Mouse (Mus musculus) lung, embryonic 16.5 days (tissue): ENCODE results near the gene 4833439L19Rik. TPM values are rescaled to one million over a fixed set of nuclear protein-coding genes. Genes with fewer than 3 reads are reported as not detected.

Experiments used
- ATAC-seq: fragments of 200-750 bp; cut with Nextera tagmentation; 2 replicates; pipeline ENCODE4 v1.8.0; 2017; ENCODE audit warnings: low read depth, mild to moderate bottlenecking, moderate library complexity
- H3K27ac ChIP-seq: fragments of 300-500 bp; sonication (generic); 2 replicates; pipeline ENCODE4 v1.5.1; 2014; ENCODE audit warnings: mild to moderate bottlenecking, control low read depth, low read length
- H3K27me3 ChIP-seq: fragments of 300-500 bp; sonication (generic); 2 replicates; pipeline ENCODE4 v1.6.1; 2014; ENCODE audit warnings: low read depth, low read length, mixed read lengths; ENCODE audit not compliant: control insufficient read depth, insufficient read depth
- H3K36me3 ChIP-seq: fragments of 300-500 bp; sonication (generic); 2 replicates; pipeline ENCODE4 v1.6.1; 2014; ENCODE audit warnings: low read length; ENCODE audit not compliant: control insufficient read depth, insufficient read depth
- H3K4me1 ChIP-seq: fragments of 300-500 bp; sonication (generic); replicated peaks from 2 replicates; pipeline ENCODE4 v1.6.1; 2014; ENCODE audit warnings: low read length, mixed read lengths; ENCODE audit not compliant: control insufficient read depth, insufficient read depth
- H3K4me2 ChIP-seq: fragments of 300-500 bp; sonication (generic); 2 replicates; pipeline ENCODE4 v1.6.1; 2014; ENCODE audit warnings: low read depth, low read length, control low read depth
- H3K4me3 ChIP-seq: fragments of 300-500 bp; sonication (generic); 2 replicates; pipeline ENCODE4 v1.5.1; 2014; ENCODE audit warnings: mild to moderate bottlenecking, low read length, control low read depth
- H3K9ac ChIP-seq: fragments of 300-500 bp; sonication (generic); 2 replicates; pipeline ENCODE4 v1.6.1; 2014; ENCODE audit warnings: low read length, control low read depth
- H3K9me3 ChIP-seq: fragments of 300-500 bp; sonication (generic); 2 replicates; pipeline ENCODE4 v1.6.1; 2016; ENCODE audit warnings: low read length; ENCODE audit not compliant: control insufficient read depth
- WGBS: fragments of 180-500 bp; shearing (Covaris S2); extraction: QIAGEN DNeasy Blood & Tissue Kit; methylation state at CpG from one replicate; pipeline ENCODE4 v1.1.7; 2014; 5-methylcytosine and 5-hydroxymethylcytosine counted together
- polyA plus RNA-seq: library from polyadenylated mRNA; unstranded; fragments of >200 nt; fragmentation: Nextera tagmentation; extraction: Ambion mirVana; gene quantifications from 2 replicates; pipeline ENCODE4 v1.2.1, GENCODE M21; 2015

Gene 4833439L19Rik
- polyA plus RNA-seq, 1 experiment from 2014 or later = 130 TPM

DNA sequence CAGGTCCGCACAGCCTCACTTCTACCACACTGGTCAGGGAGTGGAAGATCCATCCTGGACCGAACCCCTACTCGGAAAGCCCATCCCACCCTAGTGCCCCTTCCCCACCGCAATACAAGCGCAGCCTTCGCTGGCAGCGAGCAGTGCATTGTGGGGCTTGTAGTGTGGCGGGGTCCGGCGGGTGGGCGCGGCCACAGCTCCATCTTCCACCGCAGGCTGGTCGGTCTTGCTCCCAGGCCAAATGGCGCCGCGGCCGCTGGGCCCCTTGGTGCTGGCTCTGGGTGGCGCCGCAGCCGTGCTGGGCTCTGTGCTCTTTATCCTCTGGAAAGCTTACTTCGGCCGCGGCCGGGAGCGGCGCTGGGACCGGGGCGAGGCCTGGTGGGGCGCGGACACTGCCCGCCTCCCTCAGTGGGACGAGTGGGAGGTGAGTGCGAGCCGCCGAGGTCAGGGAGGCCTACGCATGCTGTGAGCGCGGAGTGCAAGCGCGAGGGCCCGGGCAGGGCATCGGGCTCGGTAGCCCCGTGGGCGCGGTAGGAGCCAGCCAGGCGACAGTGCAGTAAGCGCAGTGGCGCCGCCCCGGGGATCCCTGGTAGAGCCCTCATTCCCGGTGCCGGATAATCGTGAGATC lies 9.7 kb upstream of the 4833439L19Rik start, which contains the start of gene Arl10:
TSS of gene Arl10 (plus strand) at position 162 of the 628 bp plus-strand sequence.
- Histone ChIP-seq H3K4me1 (peaks cover 15% of the 10 kb centered on the region), H3K4me2 (peak within 1 kb of the TSS; percentile 95), H3K27ac (peak within 1 kb of the TSS; percentile 69), H3K36me3 (peaks cover 9% of the 10 kb centered on the region), H3K27me3 (no peaks in the 10 kb centered on the region), H3K9ac (peak within 1 kb of the TSS; percentile 95), H3K9me3 (no peaks in the 10 kb centered on the region), H3K4me3 (peak within 1 kb of the TSS; percentile 87)
- peak; percentile 94 for ATAC-seq
- WGBS = 0% methylated on average over 55 of the region's 55 CpGs

DNA sequence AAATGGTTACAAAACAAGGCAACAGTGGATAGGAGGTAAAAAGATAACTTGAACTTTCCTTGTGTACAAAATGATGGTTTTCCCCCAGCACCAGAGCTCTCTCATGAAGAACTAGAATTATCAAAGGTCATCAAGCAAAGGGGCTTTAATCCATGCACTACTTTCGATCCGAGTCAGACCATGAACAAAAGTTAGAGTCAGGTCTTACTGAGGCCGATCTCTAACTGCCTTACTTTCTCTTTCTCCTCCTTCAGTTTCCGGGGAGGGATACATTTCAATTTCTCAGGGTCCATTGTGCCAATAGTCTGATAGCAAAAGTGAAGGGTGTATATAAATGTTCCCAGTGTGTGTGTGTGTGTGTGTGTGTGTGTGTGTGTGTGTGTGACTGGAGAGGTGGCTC lies 7.4 kb upstream of the 4833439L19Rik start:
- peaks cover 15% of the 10 kb centered on the region for H3K4me1 ChIP-seq
- H3K36me3 ChIP-seq = no peaks in the 10 kb centered on the region
- WGBS = 74% methylated on average over 4 of the region's 4 CpGs
- no peaks in the 10 kb centered on the region for H3K27me3 ChIP-seq
- H3K9ac ChIP-seq = no peak overlapping the region
- H3K27ac ChIP-seq = no peak overlapping the region
- no peak overlapping the region for H3K4me3 ChIP-seq
- H3K9me3 ChIP-seq = no peaks in the 10 kb centered on the region
- ATAC-seq = no peak
- H3K4me2 ChIP-seq = no peak overlapping the region

DNA sequence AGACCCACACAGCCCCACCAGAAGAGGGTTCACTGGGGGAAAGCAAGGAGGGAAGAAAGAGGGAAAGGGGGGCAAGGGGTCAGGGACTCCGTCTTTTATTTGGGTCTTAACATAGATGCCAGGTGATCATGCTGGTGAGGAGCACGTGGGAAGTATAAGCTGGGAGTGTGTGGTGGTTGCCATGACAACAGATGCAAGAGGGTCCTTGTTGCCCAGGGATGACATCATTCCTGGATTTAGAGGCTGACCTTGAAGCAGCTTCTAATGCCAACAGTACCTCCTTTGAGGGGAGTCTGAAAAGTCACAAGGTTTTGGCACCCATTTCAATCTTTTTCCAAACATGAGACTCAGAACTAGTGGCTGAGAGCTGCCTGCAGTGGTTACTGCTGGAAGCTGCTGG lies 6.4 kb upstream of the 4833439L19Rik start:
- H3K4me1 ChIP-seq = peaks cover 12% of the 10 kb centered on the region
- H3K4me3 ChIP-seq = no peak overlapping the region
- 41% methylated on average over 2 of the region's 2 CpGs for WGBS
- ATAC-seq = no peak
- no peak overlapping the region for H3K27ac ChIP-seq
- H3K9me3 ChIP-seq = no peaks in the 10 kb centered on the region
- H3K4me2 ChIP-seq = no peak overlapping the region
- no peaks in the 10 kb centered on the region for H3K27me3 ChIP-seq
- H3K36me3 ChIP-seq = no peaks in the 10 kb centered on the region
- H3K9ac ChIP-seq = no peak overlapping the region

DNA sequence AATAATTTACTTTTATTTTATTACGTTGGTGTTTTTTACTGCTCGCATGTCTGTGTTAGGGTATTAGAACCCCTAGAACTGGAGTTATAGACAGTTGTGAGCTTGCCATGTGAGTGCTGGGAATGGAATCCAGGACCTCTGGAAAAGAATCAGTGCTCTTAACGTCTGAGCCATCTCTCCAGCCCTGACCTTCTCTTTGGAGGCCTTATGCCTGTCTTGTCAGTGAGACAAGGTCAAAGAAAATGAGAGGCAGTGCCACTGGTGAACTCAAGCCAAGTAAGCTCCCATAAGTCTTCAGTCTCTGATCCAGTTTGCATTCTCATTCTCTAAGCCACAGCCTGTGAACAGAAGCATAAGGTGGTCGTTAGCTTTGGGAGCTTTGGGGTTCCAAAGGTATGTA lies 5.5 kb upstream of the 4833439L19Rik start:
- no peak for ATAC-seq
- Histone ChIP-seq H3K9me3 (no peaks in the 10 kb centered on the region), H3K4me3 (no peak overlapping the region), H3K4me2 (no peak overlapping the region), H3K27ac (no peak overlapping the region), H3K36me3 (no peaks in the 10 kb centered on the region), H3K27me3 (no peaks in the 10 kb centered on the region), H3K4me1 (peaks cover 4% of the 10 kb centered on the region; the same call in 1 of the 2 replicates), H3K9ac (no peak overlapping the region)
- 72% methylated on average over 4 of the region's 4 CpGs for WGBS

DNA sequence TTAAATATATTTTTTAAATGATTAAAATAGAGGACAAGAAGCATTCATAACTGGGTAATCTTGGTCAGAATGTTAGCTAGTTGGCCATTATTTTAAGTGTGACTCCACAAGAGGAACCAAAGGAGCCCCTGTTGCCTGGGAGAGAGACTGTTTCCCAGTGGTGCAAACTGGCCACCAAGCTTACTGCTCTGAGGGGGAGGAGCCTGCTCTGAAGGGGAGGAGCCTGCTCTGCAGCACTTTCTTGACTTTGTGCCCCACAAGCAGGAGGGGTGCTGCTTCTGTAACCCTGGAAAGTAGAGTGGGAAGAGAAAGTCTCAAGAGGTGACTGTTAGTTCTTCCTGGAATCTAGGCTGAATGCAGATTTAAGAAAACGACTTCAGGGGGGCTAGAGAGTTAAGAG lies 4.0 kb upstream of the 4833439L19Rik start:
- no peaks in the 10 kb centered on the region for H3K36me3 ChIP-seq
- no peak overlapping the region for H3K27ac ChIP-seq
- no peak overlapping the region for H3K4me2 ChIP-seq
- no peaks in the 10 kb centered on the region for H3K9me3 ChIP-seq
- H3K27me3 ChIP-seq = no peaks in the 10 kb centered on the region
- WGBS = 28% methylated on average over 1 of the region's 1 CpGs
- H3K4me3 ChIP-seq = no peak overlapping the region
- ATAC-seq = no peak
- H3K4me1 ChIP-seq = peaks cover 3% of the 10 kb centered on the region
- H3K9ac ChIP-seq = no peak overlapping the region

DNA sequence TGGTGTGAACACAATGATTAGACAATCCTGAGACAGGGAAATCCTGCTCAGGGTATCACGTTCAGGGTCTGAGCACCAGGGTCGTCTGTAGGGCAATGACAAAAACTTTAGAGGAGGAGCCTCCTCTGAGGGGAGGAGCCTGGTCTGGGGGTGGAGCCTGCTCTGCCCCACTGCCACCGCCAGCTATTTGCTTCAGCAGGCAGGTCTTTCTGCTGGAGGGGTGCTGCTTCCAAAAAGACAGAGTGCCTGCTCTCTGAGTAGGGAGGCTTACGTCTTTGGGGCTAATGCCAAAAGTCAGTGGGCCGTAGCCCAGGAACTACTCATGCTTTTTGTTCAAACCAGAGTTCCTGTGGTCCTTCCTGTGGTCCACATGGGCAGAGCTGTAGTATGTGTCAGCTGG lies 3.1 kb upstream of the 4833439L19Rik start:
- no peak overlapping the region for H3K4me3 ChIP-seq
- H3K27me3 ChIP-seq = no peaks in the 10 kb centered on the region
- H3K27ac ChIP-seq = no peak overlapping the region
- H3K9ac ChIP-seq = no peak overlapping the region
- H3K9me3 ChIP-seq = no peaks in the 10 kb centered on the region
- peaks cover 8% of the 10 kb centered on the region for H3K4me1 ChIP-seq
- no peaks in the 10 kb centered on the region for H3K36me3 ChIP-seq
- 37% methylated on average over 5 of the region's 5 CpGs for WGBS
- no peak overlapping the region for H3K4me2 ChIP-seq
- ATAC-seq = no peak

DNA sequence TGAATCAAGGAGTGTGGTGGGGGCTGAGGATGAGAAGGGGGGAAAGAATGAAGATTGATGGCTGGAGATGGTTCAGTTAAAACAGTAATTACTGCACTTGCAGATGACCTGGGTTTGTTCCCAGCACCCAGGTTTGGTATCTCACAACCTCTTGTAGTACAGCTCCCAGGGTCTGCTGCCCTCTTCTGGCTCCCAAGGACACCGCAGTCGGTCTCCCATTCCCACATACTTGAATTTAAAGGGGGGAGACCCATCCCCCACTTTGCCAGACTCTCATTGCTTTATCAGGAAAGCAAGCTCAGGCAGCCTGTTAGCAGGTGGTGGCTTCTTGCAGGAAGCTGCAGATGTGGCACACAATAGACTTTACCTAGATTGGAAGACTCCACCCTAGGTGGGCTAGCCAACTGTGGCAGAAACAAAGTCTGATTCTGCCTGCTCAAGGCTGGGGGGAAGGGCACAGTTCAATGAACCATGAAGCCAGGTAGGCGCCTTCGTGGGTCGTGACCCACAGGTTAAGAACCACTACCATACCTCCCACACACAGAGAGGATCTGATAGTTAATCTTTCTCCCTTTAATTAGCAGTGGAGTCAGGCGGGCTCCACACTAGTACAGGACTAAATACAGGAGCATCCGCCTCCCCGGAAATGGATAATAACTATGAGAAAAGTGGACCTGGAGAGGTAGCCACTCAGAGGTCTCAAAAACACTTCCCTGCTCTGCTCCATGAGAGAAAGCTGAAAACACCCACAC lies 535 bp upstream of the 4833439L19Rik start:
- no peaks in the 10 kb centered on the region for H3K27me3 ChIP-seq
- H3K4me2 ChIP-seq = peak overlapping the region; percentile 71
- H3K9ac ChIP-seq = peak overlapping the region; percentile 95
- peak overlapping the region; percentile 95 for H3K4me3 ChIP-seq
- H3K9me3 ChIP-seq = no peaks in the 10 kb centered on the region
- peaks cover 7% of the 10 kb centered on the region; the same call in 1 of the 2 replicates for H3K36me3 ChIP-seq
- peaks cover 8% of the 10 kb centered on the region for H3K4me1 ChIP-seq
- ATAC-seq = peak; percentile 60
- peak overlapping the region; percentile 43; the same call in 1 of the 2 replicates for H3K27ac ChIP-seq
- WGBS = 39% methylated on average over 8 of the region's 8 CpGs

DNA sequence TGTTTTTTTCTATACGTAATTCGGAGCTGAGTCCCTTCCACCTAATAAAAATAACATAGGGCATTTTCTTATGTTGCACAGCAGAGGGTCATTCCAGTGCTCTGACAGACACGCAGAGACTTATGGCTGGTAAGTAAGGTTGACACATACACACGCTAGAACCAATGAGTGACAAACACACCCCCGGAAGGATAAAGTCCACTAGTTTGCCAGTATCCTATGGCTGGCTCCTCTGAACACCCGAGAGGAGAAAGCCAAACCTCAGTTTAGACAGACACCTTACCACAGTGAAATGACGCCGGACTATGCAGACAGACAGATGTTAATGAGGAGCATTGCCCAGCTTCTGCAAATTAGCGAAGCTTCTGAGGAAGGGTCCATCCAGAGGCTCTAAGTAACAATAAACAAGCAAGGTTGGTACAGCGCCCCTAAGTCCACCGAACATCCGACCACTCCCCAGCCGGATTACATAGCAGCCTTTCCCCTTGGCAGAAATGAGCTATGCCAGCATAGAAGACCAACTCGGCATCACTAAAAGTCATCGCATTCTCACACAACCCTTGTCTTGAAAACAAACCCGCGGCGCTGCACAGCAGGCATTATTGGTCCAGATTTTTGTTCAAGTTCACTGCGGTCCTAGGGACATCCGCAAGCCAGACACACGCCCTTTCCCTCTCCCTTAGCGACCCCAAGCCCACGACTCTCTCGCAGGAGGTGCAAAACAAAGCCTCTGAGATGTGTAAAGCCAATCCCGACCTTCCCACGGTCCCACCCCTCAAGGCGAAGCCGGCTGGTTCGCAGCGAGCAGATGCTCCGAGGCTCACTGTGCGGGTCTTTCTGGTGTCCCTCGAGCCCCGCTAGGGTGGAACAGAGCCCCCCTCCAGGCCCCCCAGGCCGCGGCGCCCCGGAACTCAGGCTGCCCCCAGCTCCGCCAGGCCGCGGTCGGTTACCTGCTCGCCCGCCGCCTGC lies 719 bp downstream of the 4833439L19Rik start:
- 9% methylated on average over 42 of the region's 45 CpGs for WGBS
- Histone ChIP-seq H3K36me3 (peaks cover 17% of the 10 kb centered on the region; the same call in 1 of the 2 replicates), H3K27me3 (no peaks in the 10 kb centered on the region), H3K4me3 (peak overlapping the region; percentile 95), H3K9ac (peak overlapping the region; percentile 95), H3K4me1 (peaks cover 8% of the 10 kb centered on the region), H3K9me3 (no peaks in the 10 kb centered on the region), H3K4me2 (peak overlapping the region; percentile 89), H3K27ac (no peak overlapping the region)
- ATAC-seq = peak; percentile 53; the same call in 1 of the 2 replicates
